In the genomic region with DNA sequence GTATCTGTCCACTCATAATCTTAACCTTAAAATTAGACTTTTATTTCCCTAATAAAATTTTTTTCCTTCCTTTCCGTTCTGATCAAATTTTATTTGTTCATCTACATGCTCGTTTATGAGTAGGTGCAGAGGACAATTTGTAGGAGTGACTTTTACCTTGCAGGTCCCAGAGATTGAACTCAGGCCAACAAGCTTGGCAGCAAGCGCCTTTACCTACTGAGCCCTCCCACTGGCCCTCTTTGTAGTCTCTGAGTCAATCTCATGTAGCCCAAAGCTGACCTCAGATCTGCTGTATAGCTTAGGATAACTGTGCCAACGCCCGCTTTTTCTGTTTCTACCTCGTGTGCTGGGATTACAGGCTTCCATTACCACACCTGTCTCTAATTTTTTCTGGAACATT, we compare ENCODE assay signal across 32 mouse cellular contexts. TPM values are rescaled to one million over a fixed set of nuclear protein-coding genes. Genes with fewer than 3 reads are reported as not detected.
DNase-seq lines count a peak whose midpoint lies in the region; ATAC-seq and TF ChIP-seq lines count a peak whose summit lies in the region.
"Had no signal": no experiment of that assay in that cellular context is flagged by ENCODE, and none has a peak within 500 bp of the region (broad histone marks: within the 10 kb centered on the region; RNA-seq: fewer than 3 reads in every experiment).

No protein-coding gene starts in this region.

- H3K27ac ChIP-seq in layer of hippocampus, adult 2 months = peak overlapping the region; percentile 98
- H3K27ac ChIP-seq: embryonic facial prominence, embryonic 12.5 days; forebrain, embryonic 10.5 days; forebrain, embryonic 15.5 days; gastrocnemius, adult 2 months; hindbrain, embryonic 14.5 days; kidney, embryonic 15.5 days; limb, embryonic 10.5 days; limb, embryonic 15.5 days; liver, embryonic 15.5 days; midbrain, embryonic 10.5 days; midbrain, embryonic 15.5 days; neural tube, embryonic 15.5 days; stomach, postnatal 0 days had no signal

- ATAC-seq in megakaryocyte-erythroid progenitor cell, adult 5-6 weeks (replicated peaks; ENCODE audit: low FRiP score, low TSS enrichment, poor library complexity, severe bottlenecking) = no peak
- ATAC-seq: forebrain, embryonic 15.5 days; midbrain, embryonic 15.5 days had no signal

- H3K4me3 ChIP-seq in layer of hippocampus, adult 2 months = peak overlapping the region; percentile 5; the same call in 1 of the 2 replicates
- H3K4me3 ChIP-seq: embryonic facial prominence, embryonic 12.5 days; forebrain, embryonic 10.5 days; forebrain, embryonic 15.5 days; gastrocnemius, adult 2 months; heart, embryonic 12.5 days; kidney, embryonic 15.5 days; limb, embryonic 10.5 days; limb, embryonic 15.5 days; liver, embryonic 15.5 days; midbrain, embryonic 10.5 days; midbrain, embryonic 15.5 days; neural tube, embryonic 15.5 days had no signal

- no peak for TF ChIP-seq CTCF in layer of hippocampus, adult 2 months (conservative IDR thresholded peaks at IDR 0.05)

- DNase-seq in layer of hippocampus, adult 2 months (ENCODE audit: low spot score in 2 of 2) = no peak
- no peak for DNase-seq in layer of hippocampus, adult 11-12 months (ENCODE audit: low spot score)
- DNase-seq in brain, adult 2 months (ENCODE audit: low read depth, low spot score) = peak; percentile 76
- peak; percentile 74 for DNase-seq in cerebellum, adult 9-10 months
- DNase-seq in cerebellum, postnatal 36 days = peak; percentile 48 to 60
- no peak for DNase-seq in retina, postnatal 1 day
- DNase-seq: adrenal gland, postnatal 25 days; gastrocnemius, adult 2 months; gastrocnemius, postnatal 36 days; heart, adult 18-20 months; heart, postnatal 4 days; kidney, adult 18-20 months; kidney, postnatal 25 days; lung, embryonic 14.5 days; lung, postnatal 14 days; right cerebral cortex, postnatal 4 days; thymus, adult 18-20 months; thymus, postnatal 25 days had no signal

RNA-seq across cellular contexts. Expression of a gene that starts 5.2 kb away (rescaled TPM):
- total RNA-seq in layer of hippocampus, adult 2 months (2021) = 100 to 1,000 TPM; 138 to 141 TPM
- total RNA-seq in megakaryocyte-erythroid progenitor cell, adult 5-6 weeks (2014; fragmentation: Nextera tagmentation) = not detected in 2 replicates
- not detected in 2 replicates for total RNA-seq in megakaryocyte-erythroid progenitor cell, adult 5-6 weeks (2017)

RNA-seq across cellular contexts. Expression of a gene that starts 19.3 kb away (rescaled TPM):
- under 1 TPM; 0.61 to 0.77 TPM for total RNA-seq in layer of hippocampus, adult 2 months (2021)
- total RNA-seq in megakaryocyte-erythroid progenitor cell, adult 5-6 weeks (2014; fragmentation: Nextera tagmentation) = 0.48 TPM in 1 of 2 replicates, not detected in the other
- not detected in 2 replicates for total RNA-seq in megakaryocyte-erythroid progenitor cell, adult 5-6 weeks (2017)
- total RNA-seq: adrenal gland, postnatal 25 days; gastrocnemius, adult 2 months; gastrocnemius, postnatal 36 days; heart, postnatal 4 days had no signal

Comparison
In these comparisons a context has a peak if more than half of its experiments do, and no peak if none do; other contexts are left out.
1. DNase-seq: peak in brain, adult 2 months (single experiment), cerebellum, adult 9-10 months (single experiment) and cerebellum, postnatal 36 days (2 of 2); none in layer of hippocampus, adult 2 months (0 of 2), layer of hippocampus, adult 11-12 months (single experiment) and retina, postnatal 1 day (single experiment).
2. RNA of a gene that starts 5.2 kb away (total RNA-seq): 138 to 141 TPM in layer of hippocampus, adult 2 months; not detected in megakaryocyte-erythroid progenitor cell, adult 5-6 weeks; every median in the first group is over 100 times any median in the second.